Mouse (Mus musculus) brain, embryonic 14.5 days (tissue): Measurements from ENCODE around the gene Impdh1.

Experiments used
- CTCF ChIP-seq: fragments of 200-500 bp; IDR thresholded peaks from 2 replicates; pipeline ENCODE4 v1.5.1; 2012; ENCODE audit warnings: inconsistent platforms, mild to moderate bottlenecking, moderate library complexity, borderline replicate concordance; ENCODE audit not compliant: insufficient read depth, insufficient read length; ENCODE audit errors: extremely low read depth
- POLR2A ChIP-seq: fragments of 200-500 bp; IDR thresholded peaks from 2 replicates; pipeline ENCODE4 v1.6.1; 2012; ENCODE audit warnings: mild to moderate bottlenecking, inconsistent platforms, borderline replicate concordance; ENCODE audit not compliant: poor library complexity, insufficient read depth, insufficient read length, severe bottlenecking; ENCODE audit errors: extremely low read depth

DNA sequence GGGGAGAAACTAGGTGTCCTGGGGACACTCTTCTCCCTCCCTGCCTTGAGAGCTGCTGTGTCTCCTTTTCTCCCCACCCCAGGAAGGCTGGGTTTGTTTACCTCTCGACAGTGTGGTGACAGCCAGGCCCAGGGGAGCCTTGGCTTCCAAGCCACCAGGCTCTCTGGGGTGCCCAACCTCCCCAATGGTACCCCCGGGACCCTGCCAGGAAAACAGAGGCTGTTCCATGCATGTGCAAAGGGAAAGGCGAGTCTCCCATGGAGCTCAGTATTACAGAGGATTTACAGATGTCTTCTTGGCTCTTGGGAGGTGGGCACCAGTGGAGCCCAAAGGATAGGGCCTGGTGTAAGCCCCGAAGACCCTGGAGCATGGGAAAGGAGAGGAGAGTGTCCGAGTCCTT is 2.7 kb downstream of the Impdh1 start:
- TF ChIP-seq CTCF (no peak), POLR2A (no peak)
